13 mouse cellular contexts compared by ENCODE assay signal in the genomic region with DNA sequence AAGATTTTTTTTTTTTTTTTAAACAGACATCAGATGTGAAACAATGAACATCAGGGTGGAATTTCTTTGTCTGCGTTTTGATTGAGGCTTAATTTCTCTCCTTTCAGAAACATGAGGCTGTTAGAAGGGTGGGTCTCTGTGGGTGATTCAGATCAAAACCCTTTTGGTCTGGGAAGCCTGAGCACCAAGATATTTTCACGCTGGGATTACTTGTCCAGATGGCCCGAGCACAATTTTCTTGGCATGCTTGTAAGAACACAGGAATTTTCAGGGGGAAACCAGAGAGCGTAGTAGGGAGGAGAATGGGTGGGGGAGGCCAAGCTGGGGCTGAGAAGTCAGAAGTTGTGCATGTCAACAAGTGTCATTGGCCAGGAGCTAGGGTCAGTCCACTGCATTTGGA.
A peak's percentile ranks its signal among the peaks of the same experiment; 100 is the strongest.
DNase-seq lines count a peak whose midpoint lies in the region; ATAC-seq and TF ChIP-seq lines count a peak whose summit lies in the region.
"Had no signal": no experiment of that assay in that cellular context is flagged by ENCODE, and none has a peak within 500 bp of the region (broad histone marks: within the 10 kb centered on the region; RNA-seq: fewer than 3 reads in every experiment).

No protein-coding gene starts in this region.

- TF ChIP-seq CTCF in midbrain, postnatal 0 days (IDR thresholded peaks at IDR 0.05): no peak
- no peak for TF ChIP-seq CTCF in stomach, postnatal 0 days (IDR thresholded peaks at IDR 0.05; ENCODE audit: low read depth)

- H3K9ac ChIP-seq in midbrain, postnatal 0 days (replicated peaks; ENCODE audit: low read length, poor library complexity, severe bottlenecking): no peak overlapping the region
- no peak overlapping the region for H3K9ac ChIP-seq in stomach, postnatal 0 days (ENCODE audit: low read length)
- H3K9ac ChIP-seq: heart, embryonic 13.5 days; liver, postnatal 0 days; stomach, embryonic 15.5 days had no signal

- WGBS in midbrain, embryonic 10.5 days: 56% methylated on average over 4 of the region's 4 CpGs
- WGBS in midbrain, postnatal 0 days: 32% methylated on average over 4 of the region's 4 CpGs
- 40% methylated on average over 4 of the region's 4 CpGs for WGBS in stomach, postnatal 0 days

- no peaks in the 10 kb centered on the region; the same call in 1 of the 2 replicates for H3K9me3 ChIP-seq in midbrain, embryonic 10.5 days (replicated peaks)
- H3K9me3 ChIP-seq in midbrain, postnatal 0 days (ENCODE audit: low read length): no peaks in the 10 kb centered on the region
- H3K9me3 ChIP-seq in stomach, postnatal 0 days (ENCODE audit: control insufficient read depth, low read length): no peaks in the 10 kb centered on the region
- H3K9me3 ChIP-seq: heart, embryonic 13.5 days; stomach, embryonic 15.5 days had no signal

- H3K27me3 ChIP-seq in midbrain, embryonic 10.5 days (ENCODE audit: low read depth, poor library complexity, severe bottlenecking): 0 out of 2 replicates have a peak, but pooled peaks cover 3% of the 10 kb centered on the region
- no peaks in the 10 kb centered on the region for H3K27me3 ChIP-seq in midbrain, postnatal 0 days (ENCODE audit: insufficient read depth, low read length)
- H3K27me3 ChIP-seq in stomach, postnatal 0 days (ENCODE audit: control insufficient read depth, insufficient read depth, low read length): no peaks in the 10 kb centered on the region
- H3K27me3 ChIP-seq: stomach, embryonic 15.5 days had no signal

- ATAC-seq in midbrain, postnatal 0 days (ENCODE audit: low FRiP score): no peak
- ATAC-seq in stomach, postnatal 0 days (ENCODE audit: low FRiP score, low TSS enrichment): no peak
- ATAC-seq: liver, postnatal 0 days had no signal

- H3K4me2 ChIP-seq in midbrain, postnatal 0 days (ENCODE audit: low read depth, low read length, poor library complexity, severe bottlenecking): no peak overlapping the region
- H3K4me2 ChIP-seq in stomach, postnatal 0 days (replicated peaks; ENCODE audit: low read depth): no peak overlapping the region
- H3K4me2 ChIP-seq: heart, embryonic 13.5 days; stomach, embryonic 15.5 days had no signal

- intact Hi-C loops in heart, postnatal 14 days (cut with DNase I): no loop called here

- DNase-seq in embryo, embryonic 10.5 days (ENCODE audit: low spot score): peak; percentile 32
- no peak for DNase-seq in embryo, embryonic 11 days
- no peak for DNase-seq in midbrain, embryonic 10.5 days (ENCODE audit: low spot score)
- DNase-seq in midbrain, postnatal 0 days (ENCODE audit: low spot score): no peak
- peak; percentile 21 to 27 for DNase-seq in heart, postnatal 14 days
- DNase-seq in testis, postnatal 14 days (ENCODE audit: low spot score): no peak
- no peak for DNase-seq in adrenal gland, postnatal 25 days
- DNase-seq in stomach, postnatal 0 days (ENCODE audit: low spot score): no peak
- DNase-seq: cerebellum, postnatal 36 days; liver, postnatal 0 days; thymus, postnatal 4 days had no signal

- H3K27ac ChIP-seq in midbrain, embryonic 10.5 days (replicated peaks): peak overlapping the region; percentile 67
- H3K27ac ChIP-seq in midbrain, postnatal 0 days (ENCODE audit: low read depth, low read length): no peak overlapping the region
- no peak overlapping the region for H3K27ac ChIP-seq in stomach, postnatal 0 days (replicated peaks)
- H3K27ac ChIP-seq: heart, embryonic 13.5 days; stomach, embryonic 15.5 days had no signal

- no peak overlapping the region for H3K4me3 ChIP-seq in midbrain, embryonic 10.5 days
- no peak overlapping the region for H3K4me3 ChIP-seq in midbrain, postnatal 0 days (ENCODE audit: low read depth, low read length)
- no peak overlapping the region for H3K4me3 ChIP-seq in stomach, postnatal 0 days (ENCODE audit: low read depth, low read length)
- H3K4me3 ChIP-seq: heart, embryonic 13.5 days; stomach, embryonic 15.5 days had no signal

- no peak for TF ChIP-seq EP300 in stomach, postnatal 0 days (optimal IDR thresholded peaks at IDR 0.05)

- peaks cover 47% of the 10 kb centered on the region for H3K4me1 ChIP-seq in midbrain, embryonic 10.5 days
- H3K4me1 ChIP-seq in midbrain, postnatal 0 days (ENCODE audit: insufficient read depth, low read length): no peaks in the 10 kb centered on the region; the same call in 1 of the 2 replicates
- peaks cover 9% of the 10 kb centered on the region; the same call in 1 of the 2 replicates for H3K4me1 ChIP-seq in stomach, postnatal 0 days (replicated peaks; ENCODE audit: control insufficient read depth, insufficient read depth)

- no peaks in the 10 kb centered on the region for H3K36me3 ChIP-seq in midbrain, embryonic 10.5 days
- no peaks in the 10 kb centered on the region for H3K36me3 ChIP-seq in midbrain, postnatal 0 days (ENCODE audit: insufficient read depth, low read length)
- H3K36me3 ChIP-seq in stomach, postnatal 0 days (ENCODE audit: control insufficient read depth, insufficient read depth, low read length): no peaks in the 10 kb centered on the region
- H3K36me3 ChIP-seq: heart, embryonic 13.5 days; stomach, embryonic 15.5 days had no signal

Comparison
In these comparisons a context has a peak if more than half of its experiments do, and no peak if none do; other contexts are left out.
1. DNase-seq: peak in embryo, embryonic 10.5 days (single experiment) and heart, postnatal 14 days (2 of 2); none in embryo, embryonic 11 days (single experiment), midbrain, embryonic 10.5 days (single experiment), midbrain, postnatal 0 days (single experiment), testis, postnatal 14 days (single experiment), adrenal gland, postnatal 25 days (single experiment) and stomach, postnatal 0 days (single experiment).